Mouse (Mus musculus): Measurements from ENCODE around the gene Mre11a.

DNA sequence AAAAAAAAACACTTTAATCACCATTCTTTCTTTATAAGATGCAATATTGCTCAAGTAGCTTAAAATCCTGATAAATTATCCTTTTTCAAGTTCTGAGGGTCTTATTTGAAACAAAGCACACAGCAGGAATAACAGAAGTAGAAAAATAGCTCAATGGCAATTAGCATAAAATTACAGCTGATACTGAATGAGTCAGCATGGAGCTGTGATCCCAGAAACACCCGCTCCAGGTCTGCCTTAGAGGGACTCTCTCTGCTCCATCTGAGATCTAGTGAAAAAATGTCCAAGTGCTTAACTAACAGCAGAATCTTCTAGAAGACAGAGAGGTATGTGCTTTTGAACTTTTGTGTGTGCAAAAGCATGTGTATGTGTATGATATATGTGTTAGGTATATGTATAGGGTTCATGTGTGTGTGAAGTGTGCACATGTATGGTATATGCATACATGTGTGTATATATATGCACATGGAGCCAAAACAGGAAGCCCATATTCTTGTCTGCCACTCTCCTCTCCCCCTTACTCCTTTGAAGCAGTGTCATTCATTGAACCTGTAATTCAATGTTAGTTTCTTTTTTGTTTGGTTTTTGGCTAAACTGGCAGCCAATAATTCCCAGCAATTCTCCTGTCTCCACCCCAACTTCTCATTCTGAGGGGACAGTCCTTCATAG, 63.9 kb downstream of the Mre11a start:
- no peak for TF ChIP-seq POLR2A (IDR thresholded peaks at IDR 0.05; ENCODE audit: low read depth, low read length)
- no peak for TF ChIP-seq CTCF (IDR thresholded peaks at IDR 0.05; ENCODE audit: borderline replicate concordance, insufficient read depth, low read length)

Measured in embryonic fibroblast, embryonic 13.5 days (primary cell).